Mouse (Mus musculus) ES-Bruce4 (cell line): ENCODE data around the gene Brpf3. TPM values are rescaled to one million over a fixed set of nuclear protein-coding genes. Genes with fewer than 3 reads are reported as not detected.

Source experiments
- H3K27ac ChIP-seq: 2 replicates; pipeline ENCODE4 v1.5.1; 2012; ENCODE audit warnings: low read length, inconsistent platforms; ENCODE audit not compliant: insufficient read depth
- H3K27me3 ChIP-seq: 2 replicates; pipeline ENCODE4 v1.6.1; 2012; ENCODE audit warnings: mild to moderate bottlenecking, low read length, inconsistent platforms; ENCODE audit not compliant: control insufficient read depth, poor library complexity, insufficient read depth, severe bottlenecking
- H3K36me3 ChIP-seq: 2 replicates; pipeline ENCODE4 v1.6.1; 2012; ENCODE audit warnings: inconsistent platforms, mild to moderate bottlenecking, low read length, moderate library complexity; ENCODE audit not compliant: control insufficient read depth, poor library complexity, insufficient read depth, severe bottlenecking
- H3K4me1 ChIP-seq: one replicate; pipeline ENCODE4 v1.8.1; 2011; ENCODE audit warnings: low read length; ENCODE audit not compliant: control insufficient read depth, insufficient read depth
- H3K4me3 ChIP-seq: 2 replicates; pipeline ENCODE4 v1.5.1; 2011; ENCODE audit warnings: low read depth, mild to moderate bottlenecking, low read length
- H3K9ac ChIP-seq: 2 replicates; pipeline ENCODE4 v1.6.1; 2012; ENCODE audit warnings: low read depth, mild to moderate bottlenecking, inconsistent platforms; ENCODE audit not compliant: poor library complexity, severe bottlenecking
- H3K9me3 ChIP-seq: replicated peaks from 2 replicates; pipeline ENCODE4 v1.6.1; 2012; ENCODE audit warnings: mild to moderate bottlenecking, low read length, inconsistent platforms; ENCODE audit not compliant: control insufficient read depth, poor library complexity, insufficient read depth, severe bottlenecking
- CTCF ChIP-seq: IDR thresholded peaks from one replicate; pipeline ENCODE4 v1.8.1; 2011; ENCODE audit warnings: low read depth, low read length
- EP300 ChIP-seq: IDR thresholded peaks from 2 replicates; pipeline ENCODE4 v1.6.1; 2011; ENCODE audit warnings: low read depth, low read length; ENCODE audit not compliant: insufficient read depth
- POLR2A ChIP-seq: IDR thresholded peaks from one replicate; pipeline ENCODE4 v1.8.1; 2011; ENCODE audit warnings: low read length; ENCODE audit not compliant: insufficient read depth
- polyA plus RNA-seq: library from polyadenylated mRNA; stranded (reverse); fragments of >200 nt; gene quantifications from 2 replicates; pipeline ENCODE4 v1.2.4, GENCODE M21; 2011; ENCODE audit warnings: low read depth; ENCODE audit not compliant: missing spikeins, insufficient read depth, insufficient read length

The Brpf3 gene
- 89.8 and 92.9 TPM in 2 replicates for polyA plus RNA-seq

DNA sequence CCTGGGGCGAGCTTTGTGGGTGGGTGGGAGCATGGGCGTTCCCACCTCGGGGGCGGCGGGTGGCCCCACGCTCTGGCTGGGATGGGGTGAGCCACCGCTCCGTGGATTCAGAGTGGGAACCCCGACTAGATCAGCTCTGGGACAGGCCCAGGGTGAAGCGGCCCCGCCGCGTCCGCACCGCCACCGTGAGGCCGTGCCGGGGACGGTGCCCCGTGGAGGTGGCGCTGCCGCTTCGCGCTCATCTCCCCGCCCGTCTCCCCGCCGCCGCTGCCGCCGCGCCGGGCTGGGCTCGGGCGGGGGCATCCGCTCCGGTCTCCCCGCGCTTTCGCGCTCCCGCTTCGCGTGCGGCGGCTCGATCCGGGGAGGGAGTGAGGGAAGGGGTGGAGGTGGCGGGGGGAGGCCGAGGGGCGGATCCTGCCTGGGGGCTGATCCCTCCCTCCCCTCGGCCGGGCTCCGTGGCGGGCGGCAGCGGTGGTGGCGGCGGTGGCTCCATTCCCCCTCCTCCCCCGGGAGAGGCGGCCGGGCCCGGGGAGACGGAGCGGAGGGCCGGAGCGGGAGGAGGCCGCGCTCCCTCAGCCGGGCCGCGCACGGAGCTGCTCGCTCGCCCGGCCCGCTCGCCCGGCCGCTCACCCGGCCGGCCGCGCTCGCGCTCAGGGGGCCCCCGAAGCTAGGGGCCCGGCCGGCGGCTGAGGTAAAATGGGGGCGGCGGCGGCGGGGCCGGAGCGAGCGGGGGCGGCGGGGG, at the start of gene Brpf3:
Gene Brpf3, plus strand, starts transcription at position 420 of the 742 bp plus-strand sequence.
- peak within 1 kb of the TSS; percentile 100 for H3K9ac ChIP-seq
- H3K4me3 ChIP-seq = peak within 1 kb of the TSS; percentile 85
- no peaks in the 10 kb centered on the region for H3K27me3 ChIP-seq
- H3K9me3 ChIP-seq = no peaks in the 10 kb centered on the region
- TF ChIP-seq CTCF (peak; percentile 16), POLR2A (no peak), EP300 (no peak)
- peak within 1 kb of the TSS; percentile 15; the same call in 1 of the 2 replicates for H3K27ac ChIP-seq
- no peaks in the 10 kb centered on the region for H3K4me1 ChIP-seq
- H3K36me3 ChIP-seq = peaks cover 8% of the 10 kb centered on the region

- Histone ChIP-seq H3K27ac (no peak overlapping the region), H3K9me3 (no peaks in the 10 kb centered on the region), H3K4me1 (no peaks in the 10 kb centered on the region), H3K27me3 (no peaks in the 10 kb centered on the region), H3K36me3 (no peaks in the 10 kb centered on the region), H3K4me3 (no peak overlapping the region), H3K9ac (no peak overlapping the region)
- TF ChIP-seq EP300 = no peak
- no peak for TF ChIP-seq POLR2A
- no peak for TF ChIP-seq CTCF
Measured at GRCm38 (mm10) chr17:28756447-28756846, 44.4 kb upstream of the Brpf3 start.

- Histone ChIP-seq H3K9ac (no peak overlapping the region), H3K9me3 (no peaks in the 10 kb centered on the region), H3K4me1 (no peaks in the 10 kb centered on the region), H3K27ac (no peak overlapping the region), H3K36me3 (no peaks in the 10 kb centered on the region), H3K27me3 (no peaks in the 10 kb centered on the region), H3K4me3 (no peak overlapping the region)
- TF ChIP-seq EP300 = no peak
- no peak for TF ChIP-seq CTCF
- TF ChIP-seq POLR2A = no peak
Measured at GRCm38 (mm10) chr17:28757470-28757869, 43.4 kb upstream of the Brpf3 start.

GRCm38 (mm10) chr17:28760736-28761312, 40.1 kb upstream of the Brpf3 start:
- TF ChIP-seq POLR2A = no peak
- TF ChIP-seq EP300 = no peak
- TF ChIP-seq CTCF = no peak
- no peak overlapping the region for H3K27ac ChIP-seq
- no peaks in the 10 kb centered on the region for H3K9me3 ChIP-seq
- no peaks in the 10 kb centered on the region for H3K27me3 ChIP-seq
- no peak overlapping the region for H3K9ac ChIP-seq
- no peaks in the 10 kb centered on the region for H3K36me3 ChIP-seq
- H3K4me1 ChIP-seq = no peaks in the 10 kb centered on the region
- no peak overlapping the region for H3K4me3 ChIP-seq

GRCm38 (mm10) chr17:28761871-28762270, 39.0 kb upstream of the Brpf3 start:
- no peak overlapping the region for H3K27ac ChIP-seq
- no peaks in the 10 kb centered on the region for H3K9me3 ChIP-seq
- TF ChIP-seq POLR2A = no peak
- TF ChIP-seq CTCF = peak; percentile 98
- no peak overlapping the region for H3K4me3 ChIP-seq
- no peaks in the 10 kb centered on the region for H3K36me3 ChIP-seq
- no peaks in the 10 kb centered on the region for H3K27me3 ChIP-seq
- no peaks in the 10 kb centered on the region for H3K4me1 ChIP-seq
- no peak overlapping the region for H3K9ac ChIP-seq

GRCm38 (mm10) chr17:28766203-28766602, 34.7 kb upstream of the Brpf3 start:
- no peak for TF ChIP-seq CTCF
- no peak overlapping the region for H3K27ac ChIP-seq
- no peak overlapping the region for H3K9ac ChIP-seq
- no peaks in the 10 kb centered on the region for H3K27me3 ChIP-seq
- H3K4me1 ChIP-seq = no peaks in the 10 kb centered on the region
- H3K36me3 ChIP-seq = no peaks in the 10 kb centered on the region
- no peaks in the 10 kb centered on the region for H3K9me3 ChIP-seq
- no peak overlapping the region for H3K4me3 ChIP-seq
